Mouse (Mus musculus) yolk sac, embryonic 10.5 days (tissue): ENCODE measurements around the gene Clint1.

Source experiments
- DNase-seq: peaks from one replicate; pipeline ENCODE4 v3.0.0-alpha.2; 2017; ENCODE audit warnings: low spot score

Clint1 gene

DNA sequence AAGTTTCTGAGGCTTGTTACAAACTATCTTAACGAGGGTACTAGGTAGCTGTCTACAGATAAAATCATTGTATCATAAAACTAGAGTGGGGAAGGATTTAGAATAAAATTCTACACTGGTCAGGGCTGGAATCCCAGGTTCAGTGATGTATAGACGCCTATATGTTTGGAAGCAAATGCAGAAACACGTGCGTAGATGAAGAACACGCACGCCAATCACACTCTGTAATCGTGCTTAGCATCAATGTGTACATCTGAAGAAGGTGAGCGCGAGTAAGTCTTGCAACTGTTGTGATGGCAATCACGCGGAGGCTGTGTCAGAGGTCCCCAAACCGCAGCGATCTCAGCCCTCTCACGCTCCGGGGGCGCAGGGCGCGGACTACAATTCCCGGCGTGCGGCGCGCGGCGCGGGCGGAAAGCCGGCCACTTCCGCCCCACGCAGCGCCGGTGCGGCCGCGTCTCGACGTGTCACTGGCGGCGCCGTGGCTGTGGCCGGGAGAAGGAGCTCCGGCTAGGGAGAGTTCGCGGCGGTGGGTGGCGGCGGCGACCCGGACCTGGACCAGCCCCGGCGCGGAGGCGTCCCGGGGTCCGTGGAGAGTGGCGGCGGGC lies at the start of gene Clint1:
Clint1 (plus strand) TSS at position 536 of the 608 bp plus-strand sequence.
- peak; percentile 73 for DNase-seq

- DNase-seq: no peak
These were observed 47.8 kb upstream of the Clint1 start for GRCm38 (mm10) chr11:45804068-45804467.

GRCm38 (mm10) chr11:45805312-45805772 lies 46.5 kb upstream of the Clint1 start:
- DNase-seq: peak; percentile 90

GRCm38 (mm10) chr11:45805810-45806209 lies 46.0 kb upstream of the Clint1 start:
- no peak for DNase-seq

GRCm38 (mm10) chr11:45806264-45806663 lies 45.6 kb upstream of the Clint1 start:
- peak; percentile 54 for DNase-seq

DNA sequence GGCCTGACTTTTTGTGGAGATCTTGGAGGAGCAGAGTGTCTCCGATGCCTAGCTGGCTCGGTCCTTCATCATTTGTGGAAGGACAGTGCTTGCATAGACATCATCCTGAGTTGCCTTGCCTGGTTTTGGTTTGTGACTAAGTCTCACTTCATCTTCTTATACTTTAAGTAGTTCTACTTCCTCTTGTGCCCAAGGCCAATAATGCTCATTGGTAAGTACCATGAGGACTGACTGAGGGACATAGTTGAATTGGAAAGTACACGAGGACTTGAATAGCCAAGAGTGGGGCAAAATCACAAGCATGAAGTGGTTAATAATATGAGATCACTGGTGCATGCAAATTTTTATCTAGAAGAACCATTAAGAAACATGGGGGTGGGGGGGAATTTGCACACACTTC lies 45.0 kb upstream of the Clint1 start:
- no peak for DNase-seq

DNA sequence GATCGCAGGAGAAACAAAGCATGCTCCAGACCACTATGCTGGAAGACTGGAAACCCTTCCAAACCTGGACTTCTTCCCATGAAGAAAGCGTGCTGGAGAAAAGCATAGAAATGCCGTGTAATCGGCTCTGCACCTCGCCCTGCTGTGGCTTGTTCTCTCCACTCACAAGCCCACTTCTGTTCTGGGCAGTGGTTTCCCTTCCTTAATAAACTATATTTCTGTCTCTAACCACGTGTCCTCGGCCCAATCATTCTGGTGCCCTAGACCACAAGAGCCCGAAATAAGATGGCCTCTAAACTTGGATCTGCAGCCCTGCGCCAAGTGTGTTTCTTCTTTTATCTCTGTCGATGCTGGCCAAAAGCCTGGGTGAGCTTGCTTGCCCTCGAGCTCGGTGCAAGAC lies 44.0 kb upstream of the Clint1 start:
- no peak for DNase-seq

DNA sequence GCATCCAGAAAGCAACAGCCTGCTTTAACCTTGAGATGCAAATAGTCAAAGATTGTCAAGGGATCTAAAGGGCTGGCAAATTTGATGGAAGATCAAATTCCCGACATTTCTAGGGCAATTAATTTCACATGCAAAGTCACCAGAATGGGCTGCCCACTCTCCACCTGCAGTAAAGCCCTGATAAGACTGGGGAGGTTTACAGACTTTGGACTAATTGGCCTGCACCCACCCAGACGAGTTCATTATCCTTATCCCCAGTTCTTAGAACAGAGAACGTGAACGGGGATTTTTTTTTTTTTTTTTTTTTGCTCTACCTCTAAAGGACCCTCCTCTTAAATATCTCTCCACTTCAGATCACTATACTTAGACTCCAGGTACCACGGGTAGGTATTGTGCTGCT lies 42.4 kb upstream of the Clint1 start:
- no peak for DNase-seq

GRCm38 (mm10) chr11:45810056-45810455 lies 41.8 kb upstream of the Clint1 start:
- DNase-seq: no peak

- DNase-seq: peak; percentile 14
These were observed 41.0 kb upstream of the Clint1 start for GRCm38 (mm10) chr11:45810805-45811204.

GRCm38 (mm10) chr11:45815603-45816002 lies 36.2 kb upstream of the Clint1 start:
- DNase-seq: no peak

- DNase-seq: no peak
These were observed 35.1 kb upstream of the Clint1 start for GRCm38 (mm10) chr11:45816712-45817111.

DNA sequence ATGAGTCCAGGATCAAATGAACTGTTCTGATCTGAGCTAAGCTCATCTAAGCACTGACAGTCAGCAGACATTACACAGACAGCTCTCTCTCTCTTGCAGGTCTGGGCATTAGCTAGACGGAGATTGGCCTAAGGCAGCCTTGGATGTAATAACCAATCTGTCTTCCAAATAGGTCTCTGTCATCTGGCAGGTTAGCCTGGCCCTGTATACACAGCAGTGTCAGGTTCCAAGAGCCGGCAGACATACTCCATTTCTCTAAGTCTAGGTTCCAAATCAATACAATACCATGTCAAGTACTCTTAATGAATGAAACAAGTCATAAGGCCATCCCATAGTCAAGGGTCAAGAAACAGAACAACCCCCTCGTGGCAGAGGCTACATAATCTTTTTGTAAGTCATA lies 33.9 kb upstream of the Clint1 start:
- no peak for DNase-seq

DNA sequence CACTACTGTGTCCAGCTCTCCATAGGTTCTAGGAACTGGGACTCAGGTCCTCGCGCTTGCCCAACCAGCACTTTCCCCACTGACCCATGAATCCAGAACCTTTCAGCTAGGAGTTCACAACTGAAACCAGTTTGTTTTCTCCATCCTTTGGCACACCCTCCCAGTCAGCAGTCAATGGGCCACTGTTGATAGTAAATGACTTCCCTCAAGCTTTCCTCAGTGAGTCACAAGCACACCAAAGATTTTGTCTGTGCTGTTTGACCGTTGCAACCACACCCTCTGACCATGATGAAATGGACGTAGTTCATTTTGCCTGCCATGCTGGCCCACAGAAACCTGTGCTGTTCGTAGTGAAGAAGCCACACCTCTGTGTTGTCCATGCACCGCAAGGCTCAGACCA lies 30.9 kb upstream of the Clint1 start:
- no peak for DNase-seq

DNA sequence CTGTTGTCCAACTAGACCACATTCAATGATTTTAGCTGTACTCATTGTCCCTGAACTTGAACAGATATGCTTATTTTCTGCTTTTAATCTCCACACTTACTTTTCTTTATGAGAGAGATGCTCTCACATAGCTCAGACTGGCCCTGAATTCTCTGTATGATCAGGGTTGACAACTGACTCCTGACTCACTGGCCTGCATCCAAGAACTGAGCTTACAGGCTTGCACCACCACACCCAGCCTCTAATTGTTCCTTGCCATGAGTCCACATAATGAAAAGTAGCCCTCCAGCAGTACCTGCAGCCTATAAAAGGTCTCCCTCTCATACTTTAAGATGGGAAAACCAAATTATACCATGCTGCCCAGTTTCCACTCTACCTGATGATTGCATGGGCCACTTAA lies 21.7 kb upstream of the Clint1 start:
- DNase-seq: no peak

GRCm38 (mm10) chr11:45830743-45831310 lies 21.0 kb upstream of the Clint1 start:
- no peak for DNase-seq

DNA sequence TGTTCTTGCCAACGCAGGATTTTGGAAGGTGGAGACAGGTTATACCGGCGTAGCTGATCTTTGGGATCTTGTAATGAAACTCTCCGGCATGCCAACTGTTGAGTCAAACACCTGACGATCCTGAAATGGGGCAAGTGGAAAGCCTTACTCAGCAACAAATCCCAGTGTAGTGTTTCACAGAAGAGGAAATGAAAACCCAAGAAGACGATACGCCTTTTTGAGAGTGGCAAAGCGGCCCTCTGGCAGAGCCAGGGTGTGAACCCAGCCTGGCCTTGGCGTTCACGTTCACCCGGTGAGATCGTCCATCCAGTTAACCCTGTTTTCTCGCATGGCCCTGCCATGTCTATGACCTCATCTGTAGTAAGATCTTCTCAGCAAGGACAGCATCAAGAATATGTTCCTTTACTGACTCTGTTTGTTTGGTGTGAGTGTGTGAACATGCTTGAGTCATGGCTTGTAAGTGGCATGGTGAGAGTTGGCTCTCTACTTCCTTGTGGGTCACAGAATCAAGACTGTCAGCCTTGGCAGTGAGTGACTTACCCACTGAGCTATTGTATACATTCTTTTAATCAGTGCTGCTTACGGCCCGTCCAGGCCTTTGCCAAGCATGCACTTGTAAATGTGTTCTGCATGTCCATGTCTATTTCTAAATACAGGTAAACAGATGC lies 20.2 kb upstream of the Clint1 start:
- no peak for DNase-seq

DNA sequence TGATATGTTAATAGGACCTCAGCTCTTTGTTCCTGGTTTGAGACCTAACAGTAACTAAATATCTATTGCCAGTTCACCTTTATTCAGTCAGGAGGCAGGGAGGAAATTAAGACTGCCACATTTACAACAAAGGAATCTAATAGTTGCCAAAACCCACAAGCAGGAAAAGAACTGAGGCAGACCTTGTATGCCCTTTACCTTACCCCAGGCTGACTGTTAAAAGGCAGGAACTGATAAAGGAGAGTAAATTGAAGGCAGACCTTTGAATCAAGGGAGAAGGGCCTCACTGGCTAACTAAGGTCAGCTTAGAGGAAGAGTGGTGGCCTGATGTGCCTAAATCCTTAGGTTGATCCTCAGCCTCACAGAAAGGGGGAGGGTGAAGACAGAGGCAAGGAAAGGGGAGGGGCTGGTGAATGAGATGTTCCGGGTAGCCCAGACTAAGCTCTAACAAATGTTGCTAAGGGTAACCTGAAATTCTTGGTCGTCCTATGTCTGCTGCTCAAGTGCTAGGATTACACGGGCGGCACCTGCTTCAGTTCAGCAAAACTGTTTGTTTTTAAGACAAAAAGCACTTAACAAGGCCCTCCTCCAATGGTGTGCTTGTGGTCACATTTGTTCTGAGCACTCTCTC lies 16.1 kb upstream of the Clint1 start:
- no peak for DNase-seq

- peak; percentile 59 for DNase-seq
These were observed 14.5 kb upstream of the Clint1 start for GRCm38 (mm10) chr11:45837257-45837817.

- DNase-seq: peak; percentile 22
These were observed 13.4 kb upstream of the Clint1 start for GRCm38 (mm10) chr11:45838450-45838849.

- no peak for DNase-seq
These were observed 11.5 kb upstream of the Clint1 start for GRCm38 (mm10) chr11:45840332-45840731.

- DNase-seq: no peak
These were observed 5.8 kb upstream of the Clint1 start for GRCm38 (mm10) chr11:45846008-45846407.

DNA sequence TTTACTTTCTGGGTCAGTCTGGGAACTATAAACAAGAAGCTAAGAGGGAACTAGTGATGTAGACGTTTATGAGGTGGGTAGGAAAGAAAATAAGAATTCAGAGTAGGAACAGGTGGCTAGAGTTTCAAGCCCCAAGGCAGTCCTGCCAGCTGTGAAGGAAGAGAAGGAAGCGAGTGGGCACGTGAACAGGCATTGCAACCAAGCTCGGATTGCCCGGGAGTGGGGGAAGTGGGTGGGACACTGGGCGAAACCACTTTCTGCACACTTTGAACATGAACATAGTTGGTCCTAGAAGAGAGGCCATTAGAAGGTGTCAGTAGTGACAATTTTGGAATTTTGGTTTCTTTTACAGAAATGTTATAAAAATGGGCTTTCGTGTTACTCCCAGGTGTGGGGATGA lies 4.3 kb upstream of the Clint1 start:
- no peak for DNase-seq
